Mouse (Mus musculus) ZHBTc4 (cell line): ENCODE data around the gene Fsip1.

Experiments
- DNase-seq: peaks from one replicate; pipeline ENCODE4 v3.0.0-alpha.2; 2011; ENCODE audit warnings: low read depth, low spot score

Fsip1 gene

DNA sequence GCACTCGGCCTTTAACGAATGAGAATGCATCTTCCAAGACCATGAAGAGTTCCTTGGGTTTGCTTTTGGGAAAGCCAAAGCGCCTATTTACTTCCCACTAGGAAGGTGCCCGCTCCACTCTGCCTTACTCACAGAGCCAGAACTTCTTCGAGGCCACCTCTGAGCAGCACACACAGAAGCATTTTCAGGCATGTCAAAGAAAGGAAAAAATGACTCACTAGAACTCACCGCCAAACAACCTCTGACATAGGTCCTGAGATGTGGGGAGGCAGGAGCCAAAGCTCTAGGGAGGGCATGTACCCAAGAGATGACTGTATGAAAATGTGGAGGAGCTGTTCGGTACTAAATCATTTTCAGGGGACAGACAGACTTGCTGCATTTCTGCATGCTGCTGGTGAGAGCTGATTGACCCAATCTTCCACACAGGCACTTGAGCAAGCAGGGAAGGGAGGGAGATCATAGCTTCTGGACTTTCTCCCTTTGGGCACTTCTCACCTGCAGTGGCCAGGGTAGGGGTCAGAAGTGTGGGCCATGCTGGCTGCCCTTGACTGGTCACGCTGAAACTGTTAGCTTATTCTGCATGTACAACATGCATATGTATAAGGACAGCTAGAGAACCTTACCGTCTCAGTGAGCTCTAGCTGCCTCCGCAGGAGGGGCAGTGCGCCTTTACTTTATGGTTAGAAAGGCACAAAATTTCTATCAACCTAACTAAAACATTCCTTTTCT, 131.4 kb downstream of the Fsip1 start:
- no peak for DNase-seq

GRCm38 (mm10) chr2:118124437-118124836, 132.3 kb downstream of the Fsip1 start:
- DNase-seq = no peak

GRCm38 (mm10) chr2:118123743-118124142, 133.0 kb downstream of the Fsip1 start:
- no peak for DNase-seq

DNA sequence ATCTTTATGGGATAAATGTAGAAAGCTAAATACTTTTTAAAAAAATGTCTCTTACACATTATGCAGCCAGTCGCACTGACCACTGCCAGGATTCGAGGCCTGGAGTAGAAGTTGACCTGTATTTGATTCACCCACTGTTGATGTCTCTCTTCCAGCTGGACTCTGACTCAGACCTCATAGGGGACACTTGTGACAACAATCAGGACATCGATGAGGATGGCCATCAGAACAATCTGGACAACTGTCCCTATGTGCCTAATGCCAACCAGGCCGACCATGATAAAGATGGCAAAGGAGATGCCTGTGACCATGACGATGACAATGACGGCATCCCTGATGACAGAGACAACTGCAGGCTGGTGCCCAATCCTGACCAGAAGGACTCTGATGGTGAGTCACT, 134.5 kb downstream of the Fsip1 start:
- no peak for DNase-seq

DNA sequence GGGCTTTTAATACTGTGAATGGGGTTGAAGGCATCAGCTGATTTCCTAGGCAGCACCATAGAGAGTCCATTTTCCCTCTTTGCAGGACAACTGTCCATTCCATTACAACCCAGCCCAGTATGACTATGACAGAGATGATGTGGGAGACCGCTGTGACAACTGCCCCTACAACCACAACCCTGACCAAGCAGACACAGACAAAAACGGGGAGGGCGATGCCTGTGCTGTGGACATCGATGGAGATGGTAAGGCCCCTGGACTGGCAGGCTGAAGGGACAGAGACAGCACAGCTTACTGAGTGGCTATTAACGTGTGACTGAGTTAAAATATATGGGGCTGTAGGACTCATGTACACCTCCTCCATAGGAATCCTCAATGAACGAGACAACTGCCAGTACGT, 136.0 kb downstream of the Fsip1 start:
- DNase-seq = no peak

GRCm38 (mm10) chr2:118120095-118120494, 136.7 kb downstream of the Fsip1 start:
- DNase-seq = no peak

DNA sequence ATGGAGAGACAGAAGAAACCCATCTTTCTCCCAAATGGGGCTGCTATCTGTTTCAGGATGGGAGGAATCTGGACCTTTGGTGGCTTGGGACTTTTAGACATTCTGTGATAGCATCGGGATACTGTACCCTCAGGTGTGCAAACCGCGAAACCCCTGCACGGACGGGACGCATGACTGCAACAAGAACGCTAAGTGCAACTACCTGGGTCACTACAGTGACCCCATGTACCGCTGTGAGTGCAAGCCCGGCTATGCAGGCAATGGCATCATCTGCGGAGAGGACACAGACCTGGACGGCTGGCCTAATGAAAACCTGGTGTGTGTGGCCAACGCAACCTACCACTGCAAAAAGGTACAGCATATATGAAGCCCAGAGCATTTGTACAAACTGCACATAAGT, 137.1 kb downstream of the Fsip1 start:
- no peak for DNase-seq

GRCm38 (mm10) chr2:118118515-118118914, 138.3 kb downstream of the Fsip1 start:
- DNase-seq = no peak

- no peak for DNase-seq
Measured at GRCm38 (mm10) chr2:118118045-118118444, 138.7 kb downstream of the Fsip1 start.

- DNase-seq = no peak
Measured at GRCm38 (mm10) chr2:118117401-118117800, 139.4 kb downstream of the Fsip1 start.

GRCm38 (mm10) chr2:118116754-118117290, 139.9 kb downstream of the Fsip1 start:
- DNase-seq = no peak

GRCm38 (mm10) chr2:118116180-118116579, 140.6 kb downstream of the Fsip1 start:
- no peak for DNase-seq

DNA sequence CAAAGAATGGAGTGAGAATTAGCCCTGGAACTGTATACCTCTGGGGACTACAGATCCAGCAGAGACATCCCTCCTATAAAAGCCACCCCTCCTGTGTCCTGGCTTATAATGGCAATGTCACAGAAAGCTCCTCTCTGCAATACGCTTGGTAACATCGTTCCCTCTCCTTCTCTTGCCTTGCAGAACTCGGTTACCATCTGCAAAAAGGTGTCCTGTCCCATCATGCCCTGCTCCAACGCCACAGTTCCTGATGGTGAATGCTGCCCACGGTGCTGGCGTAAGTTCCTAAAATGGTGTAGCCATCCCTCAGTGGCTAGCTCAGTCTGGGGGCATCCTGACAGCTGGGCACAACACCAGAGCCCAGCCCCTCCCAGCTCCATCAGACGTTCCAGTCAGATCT, 141.1 kb downstream of the Fsip1 start:
- no peak for DNase-seq

- DNase-seq = no peak
Measured at GRCm38 (mm10) chr2:118114671-118115070, 142.1 kb downstream of the Fsip1 start.

DNA sequence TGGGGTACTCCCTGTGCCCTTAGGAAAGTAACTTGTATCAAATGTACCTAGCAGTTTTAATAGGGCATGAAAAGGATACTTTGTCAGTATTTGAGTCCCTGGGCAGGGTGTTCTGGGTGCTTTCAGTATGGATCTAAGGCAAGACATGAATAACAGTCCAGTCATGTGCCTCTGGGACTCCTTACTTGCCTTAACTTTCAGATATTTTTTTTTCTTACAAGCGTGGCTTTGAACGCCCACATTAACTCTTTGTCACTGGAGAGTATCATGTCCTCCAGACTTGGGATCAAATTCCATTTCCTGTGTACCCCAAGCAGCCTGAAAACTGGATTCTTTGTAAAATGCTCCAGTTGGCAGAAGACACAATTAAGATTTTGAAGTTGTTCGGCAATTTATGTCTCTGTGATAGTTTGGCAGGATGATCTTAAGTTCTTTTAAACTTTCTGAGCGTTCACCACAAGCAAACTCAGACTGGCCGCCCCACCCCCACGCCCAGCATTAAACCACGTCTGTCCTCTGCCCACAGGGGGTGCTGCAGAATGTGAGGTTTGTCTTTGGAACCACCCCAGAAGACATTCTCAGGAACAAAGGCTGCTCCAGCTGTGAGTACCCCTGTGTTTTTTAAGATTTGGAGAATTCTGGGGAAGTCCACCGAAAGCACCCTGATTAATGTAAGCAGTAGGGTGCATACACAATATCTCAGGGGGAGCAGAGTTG, 142.8 kb downstream of the Fsip1 start:
- no peak for DNase-seq

DNA sequence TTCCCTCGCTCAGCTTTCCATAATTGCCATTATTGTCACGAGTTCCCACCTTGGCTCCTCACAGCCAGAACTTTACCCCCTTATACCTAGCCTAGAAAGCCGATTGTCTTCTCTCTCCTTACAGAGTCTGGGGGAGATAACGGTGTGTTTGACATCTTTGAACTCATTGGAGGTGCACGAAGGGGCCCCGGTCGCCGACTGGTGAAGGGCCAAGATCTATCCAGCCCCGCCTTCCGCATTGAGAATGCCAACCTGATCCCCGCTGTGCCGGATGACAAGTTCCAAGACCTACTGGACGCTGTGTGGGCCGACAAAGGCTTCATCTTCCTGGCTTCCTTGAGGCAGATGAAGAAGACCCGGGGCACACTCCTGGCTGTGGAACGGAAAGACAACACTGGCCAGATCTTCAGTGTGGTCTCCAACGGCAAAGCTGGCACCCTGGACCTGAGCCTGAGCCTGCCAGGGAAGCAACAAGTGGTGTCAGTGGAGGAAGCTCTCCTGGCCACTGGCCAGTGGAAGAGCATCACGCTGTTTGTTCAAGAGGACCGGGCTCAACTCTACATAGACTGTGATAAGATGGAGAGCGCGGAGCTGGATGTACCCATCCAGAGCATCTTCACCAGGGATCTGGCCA, 143.8 kb downstream of the Fsip1 start:
- DNase-seq = no peak

- no peak for DNase-seq
Measured at GRCm38 (mm10) chr2:118112438-118112837, 144.3 kb downstream of the Fsip1 start.

DNA sequence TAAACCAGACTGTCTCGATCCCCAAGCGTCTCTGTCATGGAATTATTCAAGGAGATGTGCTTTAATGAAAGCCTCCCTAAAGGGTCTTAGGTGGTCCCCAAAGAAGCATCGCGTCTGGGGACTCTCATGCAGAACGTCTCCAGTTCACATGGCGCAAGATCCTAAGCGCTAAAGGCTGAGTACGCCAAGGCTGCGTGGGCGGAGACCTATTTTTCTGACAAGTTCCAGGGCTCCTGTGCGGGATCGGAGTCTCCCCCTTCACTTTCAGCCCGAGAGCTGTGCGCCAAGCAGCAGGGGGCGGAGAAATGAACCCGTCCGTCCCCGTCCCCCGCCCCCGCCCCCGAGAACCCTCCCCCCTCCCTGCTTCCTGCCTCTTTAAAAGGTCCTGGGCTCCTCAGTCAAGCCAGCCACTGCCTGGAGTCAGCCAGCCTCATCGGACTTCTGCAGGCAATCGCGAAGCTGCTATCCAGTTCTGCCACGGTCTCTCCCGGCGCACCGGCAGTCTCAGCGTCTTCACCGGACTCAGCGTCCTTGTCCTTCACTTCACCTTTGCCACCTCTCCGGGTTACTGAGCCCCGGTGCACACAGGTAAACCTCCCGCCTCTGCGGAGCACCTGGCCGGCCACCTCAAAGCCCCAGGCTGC, 145.2 kb downstream of the Fsip1 start, which contains the start of gene Thbs1:
Gene Thbs1 (plus strand): TSS at position 389 of the 644 bp plus-strand sequence.
- peak; percentile 78 for DNase-seq

DNA sequence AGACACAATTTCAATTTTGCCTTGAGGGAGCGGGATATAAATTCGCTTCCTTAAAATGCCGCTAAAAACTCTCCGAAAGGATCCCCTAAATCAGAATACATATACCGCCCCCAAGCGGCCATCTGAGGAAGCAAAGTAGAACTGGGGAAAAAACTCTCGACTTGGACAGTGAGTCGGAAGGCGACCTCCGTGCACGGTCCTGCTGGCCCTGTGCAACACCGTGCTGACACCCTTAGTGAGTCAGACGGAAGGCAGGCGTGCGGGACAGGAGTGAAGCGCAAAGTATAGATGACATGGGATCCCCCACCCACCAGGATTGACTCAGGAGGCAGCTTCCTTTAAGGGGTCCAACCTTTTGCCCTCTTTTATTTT, 145.7 kb downstream of the Fsip1 start:
- DNase-seq = peak; percentile 82

DNA sequence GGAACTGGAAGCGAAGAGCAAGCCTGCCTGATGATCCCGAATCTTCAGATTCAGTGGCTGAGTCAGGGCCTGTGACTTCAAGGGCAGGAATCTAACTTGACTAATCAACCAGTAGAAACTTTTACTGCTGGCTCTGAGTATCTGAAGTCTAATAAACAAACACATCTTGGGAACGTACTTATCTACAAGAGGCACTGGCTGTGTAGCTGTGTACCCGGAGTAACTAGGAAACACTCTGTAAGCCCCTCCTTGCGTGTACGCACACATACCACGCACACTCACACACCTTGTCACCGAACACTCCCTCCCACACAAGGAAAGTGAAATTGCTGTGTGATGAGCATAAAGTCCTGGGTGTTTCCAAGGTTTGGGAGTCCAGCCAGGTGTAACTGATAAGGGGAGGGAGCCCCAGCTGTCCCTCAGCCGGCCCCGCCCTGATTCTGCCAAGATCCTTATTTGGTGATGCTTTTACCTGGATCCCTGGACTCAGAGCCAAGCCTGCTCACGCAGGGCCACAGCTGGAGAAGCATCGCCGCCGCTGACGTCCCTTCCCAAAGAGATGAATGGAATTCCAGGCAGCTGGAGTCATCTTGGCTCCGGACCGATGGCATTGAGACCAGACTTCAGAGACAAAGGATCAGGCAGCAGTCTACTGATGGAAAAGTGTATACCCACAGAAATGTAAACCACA, 146.4 kb downstream of the Fsip1 start:
- peak; percentile 65 for DNase-seq

- no peak for DNase-seq
Measured at GRCm38 (mm10) chr2:118102169-118102568, 154.6 kb downstream of the Fsip1 start.
